Mouse (Mus musculus): ENCODE data around the gene Tob1.

GRCm38 (mm10) chr11:94215581-94215980 is 4.3 kb downstream of the Tob1 start:
- TF ChIP-seq POLR2A (IDR thresholded peaks at IDR 0.05; ENCODE audit: low read depth, low read length), result no peak
- TF ChIP-seq CTCF (IDR thresholded peaks at IDR 0.05; ENCODE audit: extremely low read depth, insufficient read depth, insufficient read length, insufficient replicate concordance), result no peak
